Mouse (Mus musculus): Measurements from ENCODE around the gene Olfr311.

The Olfr311 gene

DNA sequence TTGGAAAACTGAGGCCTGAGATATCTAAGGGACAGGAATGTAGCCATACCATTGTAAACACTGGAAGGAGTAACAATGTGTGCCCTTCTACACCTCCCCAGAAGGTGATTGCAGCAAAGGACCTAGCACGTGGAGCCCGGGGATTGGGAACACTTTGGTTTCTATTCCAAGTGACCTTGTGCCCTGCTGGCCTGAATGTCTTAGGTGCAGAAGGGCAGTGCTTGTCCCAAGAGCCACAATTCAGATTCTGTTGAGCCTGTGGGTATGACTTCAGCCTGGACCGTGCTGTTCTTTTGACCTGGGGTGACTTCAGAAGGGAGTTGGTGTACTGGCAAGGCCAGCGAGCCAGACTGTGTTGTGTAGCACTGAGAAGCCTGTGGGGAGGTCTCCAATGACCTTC is 31.9 kb downstream of the Olfr311 start:
- DNase-seq (ENCODE audit: low spot score), result no peak

DNA sequence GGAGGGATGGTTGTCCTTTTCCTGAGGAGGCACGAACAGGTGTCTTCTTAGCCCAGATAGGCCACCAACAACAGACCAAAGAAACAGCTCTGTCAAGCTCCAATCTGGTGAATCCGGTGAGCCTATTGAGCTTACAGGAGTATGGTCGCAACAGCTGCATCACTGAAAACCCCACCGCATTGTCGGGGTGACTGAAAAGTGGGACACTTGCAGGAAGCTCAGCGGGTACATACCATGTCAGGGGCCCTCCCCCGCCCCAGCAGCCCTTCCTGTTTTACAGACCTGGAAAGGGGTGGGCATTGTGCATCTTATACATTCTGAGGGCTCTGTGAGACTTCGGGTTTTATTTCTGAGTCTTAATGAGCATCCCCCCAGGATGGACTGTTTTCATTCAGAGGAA is 44.7 kb downstream of the Olfr311 start:
- peak; percentile 16 for DNase-seq (ENCODE audit: low spot score)

DNA sequence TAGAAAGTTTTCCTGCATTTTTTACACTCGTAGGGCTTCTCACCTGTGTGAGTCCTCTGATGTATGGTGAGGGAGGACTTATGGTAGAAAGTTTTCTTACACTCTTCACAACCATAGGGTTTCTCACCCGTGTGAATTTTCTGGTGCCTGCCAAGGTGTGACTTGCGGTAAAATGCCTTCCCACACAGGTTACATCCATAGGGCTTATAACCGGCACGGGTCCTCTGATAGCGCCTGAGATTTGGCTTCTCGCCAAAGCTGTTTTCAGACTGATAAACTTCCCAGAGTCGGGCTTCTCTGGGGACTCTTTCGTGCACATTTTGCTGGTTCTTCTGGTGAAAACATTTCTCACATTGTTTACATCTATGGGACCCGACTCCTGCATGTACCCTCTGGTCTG is 51.5 kb downstream of the Olfr311 start:
- DNase-seq (ENCODE audit: low spot score), result no peak

Measured in T-cell, adult 2 months (primary cell).